Mouse (Mus musculus) MEL (cell line): Measurements from ENCODE around the gene Vps4b. TPM values are rescaled to one million over a fixed set of nuclear protein-coding genes. Genes with fewer than 3 reads are reported as not detected.
A peak's percentile ranks its signal among the peaks of the same experiment; 100 is the strongest.

Experiments
- DNase-seq: peaks from one replicate; pipeline ENCODE4 v3.0.0; 2011; ENCODE audit warnings: low read depth, low spot score
- H3K27ac ChIP-seq: 2 replicates; pipeline ENCODE4 v1.5.1; 2012; ENCODE audit warnings: low read depth, mild to moderate bottlenecking, control low read depth, low read length, moderate library complexity; ENCODE audit not compliant: control insufficient read depth
- H3K27me3 ChIP-seq, 2 experiments: fragments of 150-350 bp in 1 of 2; sonication (generic) in 1 of 2; 2 replicates each; pipeline ENCODE4 v1.6.1; 2012; ENCODE audit warnings: low read length in 2 of 2, mild to moderate bottlenecking in 2 of 2, improper control_type of control experiment in 1 of 2, moderate library complexity in 1 of 2; ENCODE audit not compliant: insufficient read depth in 2 of 2, control insufficient read depth in 1 of 2
- H3K36me3 ChIP-seq, 2 experiments: 2 replicates each; pipeline ENCODE4 v1.6.1; 2012 to 2014; ENCODE audit warnings: low read length in 2 of 2, improper control_type of control experiment in 1 of 2, inconsistent platforms in 1 of 2, mild to moderate bottlenecking in 1 of 2; ENCODE audit not compliant: insufficient read depth in 2 of 2, control insufficient read depth in 1 of 2
- H3K4me1 ChIP-seq, 2 experiments: fragments of 150-350 bp in 1 of 2; sonication (generic) in 1 of 2; 2 replicates each; pipeline ENCODE4 v1.6.1; 2012; ENCODE audit warnings: low read length in 2 of 2, improper control_type of control experiment in 1 of 2, mild to moderate bottlenecking in 1 of 2; ENCODE audit not compliant: insufficient read depth in 2 of 2, control insufficient read depth in 1 of 2
- H3K4me3 ChIP-seq, 2 experiments: fragments of 150-350 bp in 1 of 2; sonication (generic) in 1 of 2; 2 replicates each; pipeline ENCODE4 v1.5.1; 2012; ENCODE audit warnings: low read depth in 2 of 2, low read length in 2 of 2, mild to moderate bottlenecking in 2 of 2, moderate library complexity in 2 of 2, control low read depth in 1 of 2, improper control_type of control experiment in 1 of 2; ENCODE audit not compliant: control insufficient read depth in 1 of 2, insufficient read depth in 1 of 2
- H3K79me2 ChIP-seq: 2 replicates; pipeline ENCODE4 v1.6.1; 2012; ENCODE audit warnings: mild to moderate bottlenecking, low read length, moderate library complexity; ENCODE audit not compliant: control insufficient read depth, poor library complexity, insufficient read depth
- H3K9ac ChIP-seq: 2 replicates; pipeline ENCODE4 v1.6.1; 2012; ENCODE audit warnings: low read depth, mild to moderate bottlenecking, control low read depth, low read length, moderate library complexity; ENCODE audit not compliant: control insufficient read depth, poor library complexity, severe bottlenecking
- H3K9me3 ChIP-seq: fragments of 150-350 bp; sonication (generic); replicated peaks from 2 replicates; pipeline ENCODE4 v1.6.1; 2012; ENCODE audit warnings: mild to moderate bottlenecking, low read length, improper control_type of control experiment, moderate library complexity; ENCODE audit not compliant: insufficient read depth
- EP300 ChIP-seq, 2 experiments: IDR thresholded peaks; 2 replicates each; pipeline ENCODE4 v1.6.1; 2011; ENCODE audit warnings: improper control_type of control experiment in 2 of 2, low read length in 2 of 2, low read depth in 1 of 2, mild to moderate bottlenecking in 1 of 2
- ETS1 ChIP-seq: IDR thresholded peaks from 2 replicates; pipeline ENCODE4 v1.6.1; 2012; ENCODE audit warnings: low read depth, mild to moderate bottlenecking, inconsistent platforms, low read length, improper control_type of control experiment, moderate library complexity
- GATA1 ChIP-seq: IDR thresholded peaks from 2 replicates; pipeline ENCODE4 v1.6.1; 2011; ENCODE audit warnings: low read depth, low read length, improper control_type of control experiment
- KAT2A ChIP-seq: conservative IDR thresholded peaks from 2 replicates; pipeline ENCODE4 v1.6.1; 2012; ENCODE audit warnings: low read depth, low read length, improper control_type of control experiment, inconsistent platforms
- MAFK ChIP-seq: IDR thresholded peaks from 2 replicates; pipeline ENCODE4 v1.6.1; 2011; ENCODE audit warnings: low read depth, mild to moderate bottlenecking, low read length, improper control_type of control experiment, borderline replicate concordance
- MAX ChIP-seq: IDR thresholded peaks from 2 replicates; pipeline ENCODE4 v1.6.1; 2011; ENCODE audit warnings: low read length, improper control_type of control experiment
- MXI1 ChIP-seq: IDR thresholded peaks from 2 replicates; pipeline ENCODE4 v1.6.1; 2011; ENCODE audit warnings: mild to moderate bottlenecking, low read depth, low read length, improper control_type of control experiment
- MYB ChIP-seq: IDR thresholded peaks from 2 replicates; pipeline ENCODE4 v1.6.1; 2011; ENCODE audit warnings: mild to moderate bottlenecking, low read depth, low read length, improper control_type of control experiment
- MYC ChIP-seq: IDR thresholded peaks from 2 replicates; pipeline ENCODE4 v1.6.1; 2011; ENCODE audit warnings: low read depth, mild to moderate bottlenecking, low read length, improper control_type of control experiment, moderate library complexity
- NRF1 ChIP-seq: IDR thresholded peaks from 2 replicates; pipeline ENCODE4 v1.6.1; 2014; ENCODE audit warnings: low read depth, mild to moderate bottlenecking, inconsistent platforms, low read length, improper control_type of control experiment, moderate library complexity; ENCODE audit not compliant: poor library complexity, insufficient read depth, severe bottlenecking
- POLR2A ChIP-seq, 2 experiments: IDR thresholded peaks; 2 replicates each; pipeline ENCODE4 v1.6.1; 2011 to 2012; ENCODE audit warnings: low read length in 2 of 2, mild to moderate bottlenecking in 2 of 2, control low read depth in 1 of 2, improper control_type of control experiment in 1 of 2, low read depth in 1 of 2, moderate library complexity in 1 of 2; ENCODE audit not compliant: control insufficient read depth in 1 of 2, insufficient read depth in 1 of 2, poor library complexity in 1 of 2
- POLR2AphosphoS5 ChIP-seq: IDR thresholded peaks from 2 replicates; pipeline ENCODE4 v1.6.1; 2012; ENCODE audit warnings: low read depth, borderline replicate concordance, mild to moderate bottlenecking, inconsistent platforms, low read length, moderate library complexity, mixed read lengths
- RAD21 ChIP-seq: IDR thresholded peaks from 2 replicates; pipeline ENCODE4 v1.6.1; 2011; ENCODE audit warnings: mild to moderate bottlenecking, low read depth, low read length, improper control_type of control experiment
- RCOR1 ChIP-seq: IDR thresholded peaks from 2 replicates; pipeline ENCODE4 v1.6.1; 2012; ENCODE audit warnings: low read depth, mild to moderate bottlenecking, inconsistent platforms, low read length, improper control_type of control experiment
- SIN3A ChIP-seq: IDR thresholded peaks from 2 replicates; pipeline ENCODE4 v1.6.1; 2012; ENCODE audit warnings: low read length, improper control_type of control experiment, inconsistent platforms
- TAL1 ChIP-seq: IDR thresholded peaks from 2 replicates; pipeline ENCODE4 v1.6.1; 2012; ENCODE audit warnings: mild to moderate bottlenecking, inconsistent platforms, low read length, moderate library complexity, mixed read lengths
- TCF12 ChIP-seq: IDR thresholded peaks from 2 replicates; pipeline ENCODE4 v1.6.1; 2014; ENCODE audit warnings: low read depth, mild to moderate bottlenecking, inconsistent platforms, low read length, improper control_type of control experiment, moderate library complexity
- ZNF384 ChIP-seq: IDR thresholded peaks from 2 replicates; pipeline ENCODE4 v1.6.1; 2012; ENCODE audit warnings: low read depth, mild to moderate bottlenecking, inconsistent platforms, low read length, improper control_type of control experiment
- polyA plus RNA-seq, 2 experiments: library from polyadenylated mRNA; stranded (reverse) in 1 of 2; unstranded in 1 of 2; fragments of >175 nt in 1 of 2; fragments of >200 nt in 1 of 2; gene quantifications; 2 replicates each; pipeline versions ENCODE4 v1.2.1 to v1.2.4; 2012; ENCODE audit warnings: low replicate concordance in 2 of 2, low read depth in 1 of 2; ENCODE audit not compliant: insufficient read length in 2 of 2, insufficient read depth in 1 of 2, missing spikeins in 1 of 2
- total RNA-seq: library from RNA; depleted of rRNA; stranded (reverse); fragments of 300-350 nt; gene quantifications from 2 replicates; pipeline ENCODE4 v1.2.3, GENCODE M21; 2012

The Vps4b gene
- total and polyA plus RNA-seq, 3 experiments = 43.9 to 91.1 (median 80.4) TPM

GRCm38 (mm10) chr1:106796542-106796924 is at the start of gene Vps4b (continued):
- TF ChIP-seq NRF1 = peak; percentile 74
- no peak for TF ChIP-seq MYB

DNA sequence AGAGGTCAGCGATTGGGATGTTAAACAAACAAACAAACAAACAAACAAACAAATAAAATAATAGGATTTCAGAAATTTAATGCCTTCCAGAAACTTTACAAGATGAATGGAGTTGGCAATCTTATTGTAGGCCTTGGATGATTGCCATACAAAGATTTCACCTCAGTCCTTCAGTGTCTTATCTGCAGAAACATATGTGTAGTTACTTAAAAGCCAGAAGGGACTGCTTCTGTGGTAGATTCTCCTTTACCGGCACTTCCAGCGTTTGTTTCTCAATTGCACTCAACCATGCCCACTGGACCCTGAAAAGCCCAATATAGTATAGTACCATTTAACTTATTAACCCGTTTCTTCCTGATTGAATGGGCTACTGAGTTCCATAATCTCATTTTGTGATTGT is 32.3 kb upstream of the Vps4b start:
- no peak overlapping the region for H3K4me3 ChIP-seq
- peak; percentile 74 for DNase-seq
- no peak overlapping the region for H3K27ac ChIP-seq
- 0 out of 2 replicates have a peak, but pooled peaks have one; percentile 31 for TF ChIP-seq MXI1
- peak; percentile 91 for TF ChIP-seq GATA1
- TF ChIP-seq POLR2A (IDR thresholded peaks at IDR 0.05; ENCODE audit: control insufficient read depth in 1 of 2, insufficient read depth in 1 of 2, low read depth in 1 of 2, low read length in 2 of 2, poor library complexity in 1 of 2) = no peak
- TF ChIP-seq RAD21 = no peak
- TF ChIP-seq KAT2A = no peak
- TF ChIP-seq TAL1 = peak; percentile 47
- TF ChIP-seq EP300 (IDR thresholded peaks at IDR 0.05; ENCODE audit: low read depth in 1 of 2, low read length in 2 of 2) = peak; percentile 83 to 90
- TF ChIP-seq MAX = no peak
- TF ChIP-seq SIN3A = peak; percentile 50
- peak; percentile 86 for TF ChIP-seq RCOR1
- no peak for TF ChIP-seq POLR2AphosphoS5
- peak; percentile 31; the same call in 1 of the 2 replicates for TF ChIP-seq MAFK
- peak; percentile 93 for TF ChIP-seq TCF12
- TF ChIP-seq ZNF384 = peak; percentile 16; the same call in 1 of the 2 replicates
- peak; percentile 83 for TF ChIP-seq ETS1
- peaks cover under 1 to 4% of the 10 kb centered on the region in 2 experiments; a peak in 3 of 4 replicates for H3K27me3 ChIP-seq
- no peaks in the 10 kb centered on the region for H3K9me3 ChIP-seq
- H3K9ac ChIP-seq = no peak overlapping the region
- peaks cover 5 to 7% of the 10 kb centered on the region in 2 experiments for H3K4me1 ChIP-seq
- H3K36me3 ChIP-seq = peaks cover 0 to 13% of the 10 kb centered on the region in 2 experiments; a peak in 2 of 4 replicates
- no peaks in the 10 kb centered on the region for H3K79me2 ChIP-seq

- Histone ChIP-seq H3K79me2 (no peaks in the 10 kb centered on the region), H3K27me3 (no peaks in the 10 kb centered on the region; a peak in 1 of 4 replicates), H3K36me3 (peaks cover 0 to 4% of the 10 kb centered on the region in 2 experiments; a peak in 2 of 4 replicates), H3K27ac (no peak overlapping the region), H3K4me1 (peaks cover 3 to 8% of the 10 kb centered on the region in 2 experiments; a peak in 2 of 4 replicates), H3K4me3 (no peak overlapping the region), H3K9me3 (no peaks in the 10 kb centered on the region), H3K9ac (no peak overlapping the region)
- no peak for DNase-seq
- peak; percentile 10; the same call in 1 of the 2 replicates for TF ChIP-seq SIN3A
- TF ChIP-seq MYC = no peak
Observed at GRCm38 (mm10) chr1:106822297-106822696, 25.8 kb upstream of the Vps4b start.
